Mouse (Mus musculus) Patski (cell line): ENCODE measurements around the gene Gje1. TPM values are rescaled to one million over a fixed set of nuclear protein-coding genes. Genes with fewer than 3 reads are reported as not detected.
A peak's percentile ranks its signal among the peaks of the same experiment; 100 is the strongest.

Experiments used
- ATAC-seq: fragments of 100-300 bp; one replicate; pipeline ENCODE4 v1.8.0; 2021
- CTCF ChIA-PET: fragments of 350-600 bp; sonication (Branson Sonifier 250); formaldehyde crosslinking; loops from one replicate; lab custom pipeline; 2022; ENCODE audit warnings: inconsistent platforms; lab: Charles Lee
- POLR2A ChIA-PET: fragments of 350-600 bp; sonication (Branson Sonifier 250); formaldehyde crosslinking; loops from one replicate; lab custom pipeline; 2022; ENCODE audit warnings: antibody characterized with exemption, inconsistent platforms; lab: Charles Lee
- DNase-seq: peaks from one replicate; pipeline ENCODE4 v3.0.0-alpha.2; 2011; ENCODE audit warnings: low read depth, low spot score
- H3K27me3 ChIP-seq: fragments of 371-371 bp; one replicate; pipeline ENCODE4 v1.5.1; 2021
- CTCF ChIP-seq: fragments of 100-300 bp; IDR thresholded peaks from one replicate; pipeline ENCODE4 v1.5.1; 2021
- in situ Hi-C: fragments of 300-500 bp; cut with MboI; formaldehyde crosslinking; loops from 3 replicates; pipeline ENCODE4 v1.11.1; 2018; ENCODE audit warnings: low pct_unique_long_range_greater_than_20kb, mixed read lengths
- polyA plus RNA-seq: library from polyadenylated mRNA; unstranded; gene quantifications from one replicate; pipeline ENCODE4 v1.2.3, GENCODE M21; 2021

Gene Gje1
- polyA plus RNA-seq, result 0.05 TPM

DNA sequence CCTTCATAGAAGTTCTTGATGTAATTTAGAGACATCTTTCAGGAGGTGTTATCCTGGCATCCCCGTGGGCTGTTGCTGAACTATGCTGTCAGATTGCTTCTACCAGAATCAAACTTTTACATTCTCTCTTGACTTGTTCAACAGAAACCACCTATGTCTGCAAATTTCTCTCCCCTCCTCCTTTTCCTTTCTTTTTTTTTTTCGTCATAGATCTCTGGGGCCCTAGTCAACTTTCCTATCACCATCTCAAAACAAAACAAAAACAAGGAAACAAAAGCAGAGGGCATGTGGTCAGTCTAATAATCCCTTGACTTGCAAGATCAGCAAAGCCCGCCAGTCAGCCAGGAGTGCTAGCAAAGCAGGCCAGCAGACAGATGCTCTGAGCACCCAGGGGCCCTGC is at the start of gene Gje1:
Gje1 (minus strand) TSS at position 101 of the 400 bp plus-strand sequence.
- in situ Hi-C loops, result no loop called here
- ChIA-PET POLR2A (interaction anchor here (0.7 kb wide), 1 partner anchor 522 kb away, joined by 4 read pairs; no protein-coding TSS in a partner anchor), CTCF (no interaction called here)
- no peak for TF ChIP-seq CTCF
- DNase-seq, result no peak
- ATAC-seq, result no peak
- peaks cover 42% of the 10 kb centered on the region for H3K27me3 ChIP-seq

DNA sequence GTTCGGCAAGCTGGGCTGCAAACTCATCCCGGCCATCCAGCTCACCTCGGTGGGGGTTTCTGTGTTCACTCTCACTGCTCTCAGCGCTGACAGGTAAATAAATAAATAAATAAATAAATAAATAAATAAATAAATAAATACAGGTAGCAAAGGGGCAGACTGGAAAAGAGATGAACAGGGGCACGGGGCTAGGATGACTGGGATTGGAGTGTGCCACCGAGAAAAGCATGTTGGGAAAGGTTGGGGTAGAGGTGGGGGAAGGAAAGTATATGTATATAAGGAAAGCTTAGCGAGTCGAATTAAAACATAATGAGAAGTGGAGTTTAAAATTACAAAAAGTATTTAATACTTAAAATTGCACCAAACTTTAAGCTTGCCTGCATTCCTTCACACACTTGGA is 42.6 kb upstream of the Gje1 start:
- ATAC-seq (no peak), DNase-seq (no peak)
- ChIA-PET POLR2A (interaction anchor here (0.6 kb wide), 1 partner anchor 1512 kb away, joined by 4 read pairs; no protein-coding TSS in a partner anchor), CTCF (no interaction called here)
- H3K27me3 ChIP-seq, result peaks cover 34% of the 10 kb centered on the region
- in situ Hi-C loops, result no loop called here
- TF ChIP-seq CTCF, result no peak

DNA sequence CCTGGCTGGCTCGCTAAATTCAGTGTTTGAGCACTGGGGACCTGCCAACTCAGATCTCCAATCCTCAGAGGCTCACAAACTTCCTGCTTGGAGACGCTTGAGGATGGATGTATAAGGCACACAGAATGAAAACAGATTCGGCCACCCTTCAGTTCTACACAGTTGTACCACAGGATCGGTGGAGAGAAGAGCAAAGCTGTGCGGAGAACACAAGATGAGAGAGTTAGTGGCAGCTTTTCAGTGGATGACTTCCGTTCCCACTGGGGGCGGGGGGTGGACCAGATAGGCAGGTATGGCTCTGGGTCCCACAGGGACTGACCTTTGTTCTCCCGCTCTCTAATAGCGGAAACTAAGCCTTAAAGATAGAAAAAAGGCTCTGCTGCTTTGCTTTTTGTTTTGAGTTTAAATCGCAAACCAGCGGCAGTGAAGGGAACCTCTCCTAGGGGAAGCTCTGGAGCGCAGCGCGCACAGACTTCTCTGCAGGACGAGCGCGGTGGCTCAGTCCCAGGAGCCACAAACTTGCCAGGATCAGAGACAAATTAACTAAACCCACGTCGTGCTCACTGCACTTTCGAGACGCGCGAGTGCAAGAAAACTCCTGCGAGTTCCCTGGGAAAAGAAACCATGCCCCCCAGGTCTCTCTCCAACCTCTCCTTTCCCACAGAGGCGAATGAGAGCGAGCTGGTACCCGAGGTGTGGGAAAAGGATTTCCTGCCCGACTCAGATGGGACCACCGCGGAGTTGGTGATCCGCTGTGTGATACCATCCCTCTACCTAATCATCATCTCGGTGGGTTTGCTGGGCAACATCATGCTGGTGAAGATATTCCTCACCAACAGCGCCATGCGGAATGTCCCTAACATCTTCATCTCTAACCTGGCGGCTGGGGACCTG is 41.9 kb upstream of the Gje1 start:
- ATAC-seq, result no peak
- peaks cover 34% of the 10 kb centered on the region for H3K27me3 ChIP-seq
- in situ Hi-C loops, result no loop called here
- POLR2A ChIA-PET, result no interaction called here
- TF ChIP-seq CTCF, result no peak
- DNase-seq, result no peak
- CTCF ChIA-PET, result no interaction called here

DNA sequence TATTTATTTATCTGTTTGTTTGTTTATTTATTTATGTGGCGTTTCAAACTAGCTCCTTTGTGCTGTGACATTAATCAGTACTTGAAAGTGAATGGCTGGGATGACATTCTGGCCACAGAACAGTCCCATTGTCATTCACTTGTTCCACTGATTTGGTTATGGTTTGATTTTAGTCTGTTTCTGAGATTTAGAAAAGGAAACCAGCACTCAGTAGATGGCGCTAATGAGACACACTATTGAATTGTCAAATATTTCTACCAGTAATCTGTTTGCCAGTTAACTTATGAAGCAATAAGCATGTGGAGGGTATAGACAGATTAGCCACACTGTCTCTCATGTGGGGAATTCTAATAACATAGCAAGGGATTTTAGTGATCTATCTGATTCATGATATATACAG is 16.3 kb upstream of the Gje1 start:
- in situ Hi-C loops, result loop anchor here (10.0 kb wide), 1 partner anchor 441 kb away; no protein-coding TSS in a partner anchor
- ChIA-PET CTCF (interaction anchor here (0.7 to 1.0 kb wide), 2 partner anchors 14 to 35 kb away, joined by 3 read pairs; no protein-coding TSS in a partner anchor), POLR2A (no interaction called here)
- no peaks in the 10 kb centered on the region for H3K27me3 ChIP-seq
- peak; percentile 60 for TF ChIP-seq CTCF
- DNase-seq, result peak; percentile 9
- ATAC-seq, result no peak

DNA sequence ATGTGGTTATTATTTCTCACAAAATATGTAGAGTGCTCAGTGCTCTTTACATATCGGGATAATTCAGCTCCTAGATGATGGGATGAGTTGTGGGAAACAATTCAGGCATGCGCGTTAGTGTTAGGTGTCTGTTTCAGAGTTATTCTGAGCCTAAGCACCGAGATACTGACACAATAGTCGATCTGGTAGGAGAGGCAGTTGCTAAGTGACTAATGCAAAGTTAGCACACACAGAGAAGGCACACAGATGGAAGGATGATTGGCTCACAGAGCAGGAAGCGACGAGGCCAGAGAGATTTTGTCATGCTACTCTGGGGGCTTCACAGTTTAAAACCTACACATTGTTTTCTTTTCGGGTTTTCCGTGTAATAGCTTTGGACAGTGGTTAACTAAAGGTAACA is 7.7 kb upstream of the Gje1 start:
- ATAC-seq, result no peak
- ChIA-PET POLR2A (no interaction called here), CTCF (no interaction called here)
- in situ Hi-C loops, result no loop called here
- DNase-seq, result no peak
- peaks cover 3% of the 10 kb centered on the region for H3K27me3 ChIP-seq
- TF ChIP-seq CTCF, result no peak

DNA sequence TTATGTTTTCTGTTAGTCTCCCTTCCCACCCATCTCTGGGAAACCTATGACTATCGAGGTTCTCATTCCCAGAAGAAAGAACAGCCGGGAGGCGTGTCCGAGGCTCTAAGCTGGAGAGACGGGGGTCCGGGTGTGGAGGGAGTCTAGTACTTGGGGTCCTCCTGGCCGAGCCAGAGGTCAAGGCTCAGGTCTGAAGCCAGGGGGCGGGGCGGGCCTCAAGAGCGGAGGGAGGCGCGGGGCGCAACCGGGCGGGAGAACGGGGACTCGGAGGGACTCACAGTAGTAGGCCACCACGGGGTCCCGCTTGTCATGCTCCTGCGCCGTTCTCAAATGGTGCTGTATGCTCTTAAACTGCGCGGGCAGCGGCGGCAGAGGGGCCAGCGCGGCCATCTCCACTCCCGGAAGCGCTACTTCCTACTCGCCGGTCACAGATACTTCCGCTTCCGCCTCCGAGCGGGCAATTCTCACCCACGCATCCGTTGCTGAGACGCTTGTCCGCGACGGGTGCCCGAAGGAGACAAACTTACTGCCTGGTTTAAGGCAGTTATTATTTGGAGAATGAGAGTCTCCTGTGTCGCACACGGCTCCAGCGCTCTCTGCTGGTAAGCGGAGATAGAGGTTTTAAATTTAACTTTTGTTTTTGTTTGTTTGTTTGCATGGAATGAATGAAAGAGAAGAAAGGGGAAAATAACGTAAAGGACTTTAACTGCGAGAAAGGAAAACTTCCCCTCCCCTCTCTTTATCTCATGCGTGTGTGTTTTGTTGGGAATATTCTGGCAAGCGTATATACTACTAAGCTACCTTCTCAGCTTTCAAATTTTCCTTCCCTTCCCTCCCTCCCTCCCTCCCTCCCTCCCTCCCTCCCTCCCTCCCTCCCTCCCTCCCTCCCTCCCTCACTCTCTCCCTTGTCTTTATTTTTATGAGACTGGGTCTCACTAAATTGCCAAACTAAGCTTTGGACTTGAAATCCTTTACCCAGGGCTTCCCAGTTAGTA is 12.6 kb downstream of the Gje1 start, which contains the start of the genes Vta1 and Nmbr:
Vta1 (minus strand) TSS at position 489 of the 995 bp plus-strand sequence.
Nmbr (plus strand) TSS at position 520 of the 995 bp plus-strand sequence.
- ChIA-PET POLR2A (no interaction called here), CTCF (interaction anchor here (0.8 kb wide), 4 partner anchors 15 to 305 kb away, joined by 3 to 4 read pairs (median 3); no protein-coding TSS in a partner anchor)
- DNase-seq (peak; percentile 77), ATAC-seq (peak; percentile 97)
- peak; percentile 89 for TF ChIP-seq CTCF
- in situ Hi-C loops, result no loop called here
- no peaks in the 10 kb centered on the region for H3K27me3 ChIP-seq

DNA sequence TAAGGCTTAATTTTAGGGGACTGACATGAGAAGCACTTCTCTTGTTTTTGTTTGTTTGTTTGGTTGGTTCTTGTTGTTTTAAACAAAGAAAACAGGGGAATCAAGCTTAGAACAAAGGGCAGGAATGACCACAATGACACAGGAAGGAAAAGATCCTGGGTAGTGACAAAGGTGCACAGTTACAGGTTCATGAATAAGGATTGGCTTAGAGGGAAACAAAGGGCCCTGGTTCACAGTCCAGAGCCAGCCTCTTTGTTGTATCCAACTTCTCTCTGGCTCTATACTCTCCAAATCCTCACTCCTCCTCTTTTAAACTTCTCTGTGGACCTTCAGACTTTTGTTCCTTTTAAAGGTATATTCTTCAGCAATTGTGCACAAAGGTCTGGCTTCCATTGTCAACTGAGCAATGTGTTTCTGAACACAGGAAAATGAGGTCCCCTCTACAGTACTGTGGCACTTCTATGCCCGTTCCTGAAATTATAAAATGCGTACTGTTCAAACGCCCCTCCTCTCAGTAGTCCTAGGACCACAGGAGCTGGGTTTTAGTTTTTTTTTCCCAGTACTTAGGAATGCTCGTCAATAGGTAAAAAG is 14.1 kb downstream of the Gje1 start:
- CTCF ChIA-PET, result interaction anchor here (0.8 kb wide), 3 partner anchors 16 to 116 kb away, joined by 3 to 4 read pairs (median 3); no protein-coding TSS in a partner anchor
- in situ Hi-C loops, result loop anchor here (5.0 kb wide), 2 partner anchors 162 to 257 kb away; no protein-coding TSS in a partner anchor
- no peak for ATAC-seq
- no peak for DNase-seq
- POLR2A ChIA-PET, result no interaction called here
- no peak for TF ChIP-seq CTCF
- H3K27me3 ChIP-seq, result no peaks in the 10 kb centered on the region

DNA sequence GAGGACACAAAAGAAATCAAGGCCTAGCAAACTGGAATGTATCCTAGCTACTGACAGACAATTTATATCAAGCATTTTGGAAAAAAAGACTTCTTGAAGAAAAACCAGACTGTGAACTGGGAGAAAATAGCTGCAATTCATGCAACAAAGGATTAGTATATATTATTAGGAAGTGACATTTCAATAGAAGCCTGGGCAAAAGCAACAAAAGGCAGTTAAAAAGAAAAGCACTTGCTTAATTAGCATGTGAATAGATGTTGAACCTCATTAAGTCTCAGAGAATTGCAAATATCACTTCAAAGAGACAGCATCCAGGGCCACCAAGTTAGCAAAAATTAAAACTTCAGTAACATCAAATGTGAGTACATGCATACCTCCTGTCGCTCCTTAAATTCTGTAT is 14.8 kb downstream of the Gje1 start:
- CTCF ChIA-PET, result interaction anchor here (0.8 to 0.9 kb wide), 2 partner anchors 10 to 116 kb away, joined by 3 read pairs; no protein-coding TSS in a partner anchor
- DNase-seq, result no peak
- ATAC-seq, result no peak
- in situ Hi-C loops, result loop anchor here (5.0 kb wide), 2 partner anchors 161 to 256 kb away; no protein-coding TSS in a partner anchor
- TF ChIP-seq CTCF, result no peak
- POLR2A ChIA-PET, result interaction anchor here (0.7 kb wide), 1 partner anchor 169 kb away, joined by 3 read pairs; no protein-coding TSS in a partner anchor
- no peaks in the 10 kb centered on the region for H3K27me3 ChIP-seq

DNA sequence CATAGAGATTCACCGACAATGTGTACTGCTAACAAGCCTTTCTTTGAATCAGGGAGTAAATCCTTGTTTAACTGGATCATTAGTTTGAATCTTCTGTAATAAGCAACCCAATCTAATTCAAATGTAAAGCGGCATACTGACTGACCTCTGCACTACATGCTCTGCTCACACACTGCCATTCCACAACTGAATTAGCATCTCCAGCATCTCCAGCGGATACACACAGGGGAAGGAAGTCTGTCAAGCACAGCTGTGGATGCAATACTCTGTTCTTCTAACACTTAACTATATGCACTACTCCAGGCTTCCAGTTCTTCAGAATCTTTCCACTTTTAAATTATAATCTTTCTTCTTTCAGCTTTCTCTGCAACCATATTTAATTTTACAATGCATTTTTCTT is 27.7 kb downstream of the Gje1 start:
- no peak for TF ChIP-seq CTCF
- ChIA-PET CTCF (no interaction called here), POLR2A (no interaction called here)
- DNase-seq (no peak), ATAC-seq (no peak)
- no peaks in the 10 kb centered on the region for H3K27me3 ChIP-seq
- in situ Hi-C loops, result no loop called here
